Mouse (Mus musculus) liver, embryonic 14.5 days (tissue): Measurements from ENCODE around the gene Atg5. TPM values are rescaled to one million over a fixed set of nuclear protein-coding genes. Genes with fewer than 3 reads are reported as not detected.

Source experiments
- ATAC-seq: fragments of 200-750 bp; cut with Nextera tagmentation; 2 replicates; pipeline ENCODE4 v1.8.0; 2017; ENCODE audit warnings: moderate number of reproducible peaks, mild to moderate bottlenecking, moderate library complexity; ENCODE audit not compliant: insufficient read depth
- DNase-seq, 3 experiments: peaks; one replicate each; pipeline ENCODE4 v3.0.0-alpha.2; 2012 to 2013; ENCODE audit warnings: low read depth in 3 of 3, low spot score in 3 of 3
- H3K27ac ChIP-seq: fragments of 300-500 bp; sonication (generic); 2 replicates; pipeline ENCODE4 v1.5.1; 2014; ENCODE audit warnings: moderate library complexity, mild to moderate bottlenecking, control low read depth, inconsistent platforms
- H3K27me3 ChIP-seq: fragments of 300-500 bp; sonication (generic); 2 replicates; pipeline ENCODE4 v1.6.1; 2014; ENCODE audit warnings: mild to moderate bottlenecking, low read length, moderate library complexity; ENCODE audit not compliant: control insufficient read depth, insufficient read depth
- H3K36me3 ChIP-seq: fragments of 300-500 bp; sonication (generic); replicated peaks from 2 replicates; pipeline ENCODE4 v1.6.1; 2014; ENCODE audit warnings: low read depth; ENCODE audit not compliant: control insufficient read depth, insufficient read depth
- H3K4me1 ChIP-seq, 2 experiments: fragments of 200-500 bp in 1 of 2; fragments of 300-500 bp in 1 of 2; sonication (generic) in 1 of 2; replicated peaks; 2 replicates each; pipeline ENCODE4 v1.6.1; 2012 to 2014; ENCODE audit warnings: antibody characterized with exemption in 1 of 2, inconsistent platforms in 1 of 2, low read length in 1 of 2; ENCODE audit not compliant: control insufficient read depth in 2 of 2, insufficient read depth in 2 of 2
- H3K4me2 ChIP-seq: fragments of 300-500 bp; sonication (generic); 2 replicates; pipeline ENCODE4 v1.6.1; 2014; ENCODE audit warnings: low read depth, mild to moderate bottlenecking, control low read depth, moderate library complexity
- H3K4me3 ChIP-seq, 2 experiments: fragments of 200-500 bp in 1 of 2; fragments of 300-500 bp in 1 of 2; sonication (generic) in 1 of 2; 2 replicates each; pipeline ENCODE4 v1.5.1; 2012 to 2014; ENCODE audit warnings: low read depth in 2 of 2, low read length in 2 of 2, mild to moderate bottlenecking in 2 of 2, control low read depth in 1 of 2, inconsistent platforms in 1 of 2, moderate library complexity in 1 of 2; ENCODE audit not compliant: insufficient read depth in 1 of 2
- H3K9ac ChIP-seq: fragments of 300-500 bp; sonication (generic); replicated peaks from 2 replicates; pipeline ENCODE4 v1.6.1; 2014; ENCODE audit warnings: mild to moderate bottlenecking, control low read depth, moderate library complexity
- H3K9me3 ChIP-seq: fragments of 300-500 bp; sonication (generic); 2 replicates; pipeline ENCODE4 v1.6.1; 2016; ENCODE audit warnings: low read length, mixed read lengths; ENCODE audit not compliant: control insufficient read depth
- CTCF ChIP-seq: IDR thresholded peaks from 2 replicates; pipeline ENCODE4 v1.5.1; 2016; ENCODE audit warnings: antibody characterized with exemption, low read depth, control low read depth
- EP300 ChIP-seq: IDR thresholded peaks from 2 replicates; pipeline ENCODE4 v1.6.1; 2016; ENCODE audit warnings: antibody characterized with exemption, low read depth
- WGBS: fragments of 180-500 bp; shearing (Covaris S2); extraction: QIAGEN DNeasy Blood & Tissue Kit; methylation state at CpG from one replicate; pipeline ENCODE4 v1.1.7; 2014; ENCODE audit not compliant: insufficient replicate concordance; 5-methylcytosine and 5-hydroxymethylcytosine counted together
- polyA plus RNA-seq, 2 experiments: library from polyadenylated mRNA; depleted of rRNA in 1 of 2; stranded (reverse) in 1 of 2; unstranded in 1 of 2; fragments of >200 nt; fragmentation: Nextera tagmentation in 1 of 2; extraction: Ambion mirVana in 1 of 2; gene quantifications; 2 replicates each; pipeline versions ENCODE4 v1.2.1 to v1.2.3; 2012 to 2014

Atg5 gene
- polyA plus RNA-seq, 2 experiments = 7.5 to 21.0 TPM

GRCm38 (mm10) chr10:44306308-44306707 lies 38.1 kb downstream of the Atg5 start:
- no peak overlapping the region for H3K4me3 ChIP-seq
- DNase-seq (no peak), ATAC-seq (no peak)
- no peaks in the 10 kb centered on the region for H3K4me1 ChIP-seq
- no peak overlapping the region for H3K27ac ChIP-seq
- no peaks in the 10 kb centered on the region for H3K36me3 ChIP-seq
- no peaks in the 10 kb centered on the region for H3K9me3 ChIP-seq
- H3K27me3 ChIP-seq = no peaks in the 10 kb centered on the region
- TF ChIP-seq EP300 (no peak), CTCF (no peak)
- 84% methylated on average over 6 of the region's 6 CpGs for WGBS
- H3K9ac ChIP-seq = no peak overlapping the region
- H3K4me2 ChIP-seq = no peak overlapping the region

- ATAC-seq = no peak
Observed at GRCm38 (mm10) chr10:44308280-44308679, 40.1 kb downstream of the Atg5 start.

GRCm38 (mm10) chr10:44309250-44309649 lies 41.1 kb downstream of the Atg5 start:
- no peak for TF ChIP-seq CTCF
- no peak for TF ChIP-seq EP300
- DNase-seq (no peak), ATAC-seq (no peak)
- Histone ChIP-seq H3K9me3 (no peaks in the 10 kb centered on the region), H3K4me3 (no peak overlapping the region), H3K4me2 (no peak overlapping the region), H3K27me3 (no peaks in the 10 kb centered on the region), H3K4me1 (no peaks in the 10 kb centered on the region), H3K9ac (no peak overlapping the region), H3K27ac (no peak overlapping the region), H3K36me3 (no peaks in the 10 kb centered on the region)
- 79% methylated on average over 6 of the region's 6 CpGs for WGBS

More at GRCm38 (mm10) chr10:44308280-44308679, 40.1 kb downstream of the Atg5 start:
- H3K4me2 ChIP-seq = no peak overlapping the region
- no peaks in the 10 kb centered on the region for H3K4me1 ChIP-seq
- H3K9ac ChIP-seq = no peak overlapping the region
- no peaks in the 10 kb centered on the region for H3K9me3 ChIP-seq
- H3K27ac ChIP-seq = no peak overlapping the region
- TF ChIP-seq EP300 = no peak
- TF ChIP-seq CTCF = no peak
- H3K27me3 ChIP-seq = no peaks in the 10 kb centered on the region
- H3K4me3 ChIP-seq = no peak overlapping the region
- H3K36me3 ChIP-seq = no peaks in the 10 kb centered on the region
- no peak for DNase-seq

- Histone ChIP-seq H3K36me3 (no peaks in the 10 kb centered on the region), H3K4me1 (0 out of 4 replicates have a peak, but pooled peaks cover 0 to 4% of the 10 kb centered on the region in 2 experiments), H3K9ac (no peak overlapping the region), H3K4me3 (no peak overlapping the region), H3K27ac (no peak overlapping the region), H3K27me3 (no peaks in the 10 kb centered on the region), H3K9me3 (no peaks in the 10 kb centered on the region), H3K4me2 (no peak overlapping the region)
- DNase-seq (no peak), ATAC-seq (no peak)
- TF ChIP-seq CTCF = no peak
- TF ChIP-seq EP300 = no peak
- WGBS = 71% methylated on average over 5 of the region's 5 CpGs
Observed at GRCm38 (mm10) chr10:44315276-44315675, 47.1 kb downstream of the Atg5 start.

- WGBS = 62% methylated on average over 14 of the region's 14 CpGs
- H3K4me2 ChIP-seq = no peak overlapping the region
- no peaks in the 10 kb centered on the region for H3K9me3 ChIP-seq
- no peaks in the 10 kb centered on the region for H3K27me3 ChIP-seq
- no peak overlapping the region for H3K4me3 ChIP-seq
- no peak for DNase-seq
- H3K4me1 ChIP-seq = 0 out of 4 replicates have a peak, but pooled peaks cover 0 to 4% of the 10 kb centered on the region in 2 experiments
- TF ChIP-seq CTCF (no peak), EP300 (no peak)
- no peaks in the 10 kb centered on the region for H3K36me3 ChIP-seq
- ATAC-seq = no peak
- H3K27ac ChIP-seq = no peak overlapping the region
- no peak overlapping the region for H3K9ac ChIP-seq
Observed at GRCm38 (mm10) chr10:44316280-44317270, 48.4 kb downstream of the Atg5 start.
